Mouse (Mus musculus) left cerebral cortex, adult 8-10 months (tissue): Measurements from ENCODE around the gene Nr2e3. TPM values are rescaled to one million over a fixed set of nuclear protein-coding genes. Genes with fewer than 3 reads are reported as not detected.
A peak's percentile ranks its signal among the peaks of the same experiment; 100 is the strongest.
"Not testable (repeated sequence)": the region's sequence is repeated elsewhere in the genome, so short reads cannot be mapped to it uniquely, and the experiment has no call there.

Source experiments
- DNase-seq, 2 experiments: peaks; one replicate each; pipeline ENCODE4 v3.0.0; 2022; ENCODE audit warnings: low spot score in 2 of 2
- total RNA-seq, 4 experiments: library from RNA; stranded (reverse); gene quantifications; 2 replicates each; pipeline ENCODE4 v1.2.4; 2022

Gene Nr2e3
- total RNA-seq = not detected

DNA sequence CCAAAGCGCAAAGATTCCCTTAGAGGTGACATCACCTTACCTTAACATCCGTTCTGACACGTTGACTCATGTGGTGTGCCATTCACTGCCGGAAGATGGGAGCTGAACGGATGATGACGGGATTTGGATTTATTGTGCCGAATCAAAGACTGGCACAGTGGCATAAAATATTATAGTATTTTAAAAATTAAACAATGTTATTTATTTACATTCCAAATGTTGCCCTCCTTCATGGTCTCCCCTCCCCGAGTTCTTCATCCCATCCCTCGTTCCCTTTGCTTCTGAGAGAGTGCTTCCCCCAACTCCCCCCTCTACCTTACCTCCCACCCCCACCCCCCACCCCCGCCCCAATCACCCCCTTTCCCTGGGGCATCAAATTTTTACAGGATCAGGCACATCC, at the start of gene Nr2e3:
Gene Nr2e3 (minus strand): TSS at position 101 of the 400 bp plus-strand sequence.
- no peak for DNase-seq

DNA sequence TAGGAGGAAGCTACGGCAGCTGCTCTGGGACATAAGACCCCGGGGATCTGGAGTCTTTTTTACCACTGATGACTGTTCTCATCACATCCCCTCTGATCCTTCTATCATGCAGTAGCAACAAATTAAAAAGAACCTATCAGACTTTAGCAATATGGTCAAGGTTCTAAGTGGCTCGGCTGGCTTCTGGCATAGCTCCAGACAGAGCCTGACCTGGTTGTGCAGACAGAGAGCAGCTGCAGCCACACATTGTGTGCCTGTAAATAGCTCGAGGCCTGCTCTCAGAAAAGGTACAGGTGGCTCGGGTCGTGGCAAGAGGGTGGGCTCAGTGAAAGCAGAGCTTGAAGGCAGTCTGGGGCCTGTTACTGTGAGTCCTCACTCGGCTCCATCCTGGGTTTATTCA, 48.5 kb upstream of the Nr2e3 start:
- no peak for DNase-seq

GRCm38 (mm10) chr9:60002323-60002722, 41.9 kb upstream of the Nr2e3 start:
- no peak for DNase-seq

- no peak for DNase-seq
Observed at GRCm38 (mm10) chr9:60001444-60001843, 41.0 kb upstream of the Nr2e3 start.

GRCm38 (mm10) chr9:59997725-59998124, 37.3 kb upstream of the Nr2e3 start:
- no peak for DNase-seq

GRCm38 (mm10) chr9:59991407-59991806, 30.9 kb upstream of the Nr2e3 start:
- no peak for DNase-seq

DNA sequence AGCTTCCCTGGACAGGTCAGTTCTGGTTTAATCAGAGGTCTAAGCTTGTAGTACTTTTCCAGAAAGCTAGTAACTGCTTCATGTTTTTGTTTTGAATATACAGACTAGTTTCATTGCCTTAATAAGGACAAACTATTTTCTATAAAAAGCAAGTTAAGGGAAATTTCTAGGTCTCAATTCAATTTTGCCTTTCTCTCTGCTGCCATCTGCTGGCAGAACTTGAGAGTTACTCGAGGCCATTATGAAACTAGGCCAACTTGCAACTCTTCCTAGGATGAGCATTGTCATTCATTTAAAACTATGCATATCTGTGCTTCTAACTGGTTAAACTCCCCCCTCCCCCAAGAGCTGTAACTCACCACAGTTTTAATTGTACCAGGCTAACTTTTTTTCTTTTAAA, 29.4 kb upstream of the Nr2e3 start:
- peak in 1 of 2 experiments; percentile 26 for DNase-seq

- peak in 1 of 2 experiments; percentile 52 for DNase-seq
Observed at GRCm38 (mm10) chr9:59985900-59986572, 25.6 kb upstream of the Nr2e3 start.

DNA sequence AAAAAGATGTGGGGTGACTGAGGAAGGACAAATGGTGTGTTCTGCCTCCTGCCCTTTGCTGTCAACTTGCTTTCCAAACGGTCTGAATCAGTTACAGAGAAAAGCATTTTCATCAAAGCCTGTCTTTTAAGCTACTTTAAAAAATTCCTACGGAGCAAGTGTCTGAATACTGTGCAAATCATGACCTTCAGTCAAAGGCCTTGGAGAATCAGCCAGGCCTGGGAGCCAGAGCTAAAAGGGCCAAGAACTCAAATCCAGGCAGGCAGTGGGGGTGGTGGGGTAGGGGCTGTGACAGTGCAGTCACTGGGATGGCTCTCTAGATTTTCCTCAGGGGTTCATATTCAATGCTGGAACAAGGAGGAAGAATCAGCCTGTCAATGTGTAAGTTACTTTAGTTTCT, 20.7 kb upstream of the Nr2e3 start:
- no peak for DNase-seq

DNA sequence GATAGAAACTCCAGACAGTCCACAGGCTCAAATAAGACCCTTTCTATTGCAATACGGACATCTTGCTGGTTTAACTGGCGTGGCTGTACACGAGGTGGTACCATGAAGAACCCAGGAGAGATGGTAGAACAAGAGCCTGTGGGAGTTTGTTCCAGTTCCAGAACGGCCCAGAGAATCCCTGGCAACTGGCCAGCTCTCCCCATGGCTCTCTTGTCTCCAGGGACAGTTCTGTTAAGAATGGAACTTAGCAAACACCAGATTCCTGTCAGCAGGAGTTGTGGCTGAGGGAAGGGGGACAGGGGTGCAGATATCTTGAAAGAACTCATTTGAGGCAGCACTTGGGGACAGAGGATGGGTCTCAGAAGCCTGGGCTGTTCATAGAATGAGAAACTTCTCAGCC, 10.8 kb upstream of the Nr2e3 start:
- no peak for DNase-seq

GRCm38 (mm10) chr9:59969383-59969782, 8.9 kb upstream of the Nr2e3 start:
- DNase-seq = no peak

- DNase-seq = no peak
Observed at GRCm38 (mm10) chr9:59965046-59965445, 4.6 kb upstream of the Nr2e3 start.

DNA sequence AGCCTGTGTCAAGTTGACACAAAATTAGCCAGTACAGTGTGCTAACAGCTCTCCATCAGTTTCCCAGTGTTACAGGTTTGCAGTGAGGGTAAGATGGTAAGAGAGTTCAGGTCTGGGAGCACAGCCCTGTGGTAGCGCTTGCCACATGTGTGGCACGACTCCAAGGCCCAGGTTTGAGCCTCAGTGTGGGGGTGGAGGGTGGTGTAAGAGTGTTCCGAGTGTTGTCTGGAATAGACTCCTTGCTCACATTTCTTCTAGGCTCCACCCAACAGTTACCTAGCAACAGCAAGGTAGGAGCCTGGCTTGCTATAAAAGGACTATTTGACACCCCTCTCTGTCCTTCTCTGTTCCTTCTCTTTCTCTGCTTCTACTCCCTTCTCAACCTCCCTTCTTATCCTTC, 3.9 kb upstream of the Nr2e3 start:
- DNase-seq = peak in 1 of 2 experiments; percentile 71

- no peak for DNase-seq
Observed at GRCm38 (mm10) chr9:59961201-59961955, 919 bp upstream of the Nr2e3 start.

DNA sequence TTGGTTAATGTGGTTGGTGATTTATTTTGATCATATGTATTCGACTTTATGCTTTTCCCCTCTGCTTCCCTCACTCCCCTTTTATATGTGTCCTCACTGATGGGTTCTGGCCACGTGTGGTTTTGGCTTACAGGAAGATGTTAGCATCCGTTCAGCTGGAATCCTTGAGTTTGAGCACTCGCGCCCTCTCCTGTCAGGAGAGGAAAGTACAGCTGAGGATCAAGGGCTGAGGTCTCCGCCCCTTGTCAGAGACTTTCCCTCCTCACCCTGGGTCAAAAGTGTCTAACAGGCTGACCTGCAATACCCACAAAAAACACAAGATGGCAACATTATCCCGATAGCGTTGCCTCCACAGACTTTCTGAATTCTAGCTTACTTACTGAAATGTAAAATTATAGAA, 1.2 kb downstream of the Nr2e3 start:
- DNase-seq = peak; percentile 47 to 58

- DNase-seq = not testable (repeated sequence)
Observed at GRCm38 (mm10) chr9:59958115-59958514, 2.3 kb downstream of the Nr2e3 start.

GRCm38 (mm10) chr9:59956496-59956895, 4.0 kb downstream of the Nr2e3 start:
- DNase-seq = no peak

- no peak for DNase-seq
Observed at GRCm38 (mm10) chr9:59955692-59956091, 4.8 kb downstream of the Nr2e3 start.

DNA sequence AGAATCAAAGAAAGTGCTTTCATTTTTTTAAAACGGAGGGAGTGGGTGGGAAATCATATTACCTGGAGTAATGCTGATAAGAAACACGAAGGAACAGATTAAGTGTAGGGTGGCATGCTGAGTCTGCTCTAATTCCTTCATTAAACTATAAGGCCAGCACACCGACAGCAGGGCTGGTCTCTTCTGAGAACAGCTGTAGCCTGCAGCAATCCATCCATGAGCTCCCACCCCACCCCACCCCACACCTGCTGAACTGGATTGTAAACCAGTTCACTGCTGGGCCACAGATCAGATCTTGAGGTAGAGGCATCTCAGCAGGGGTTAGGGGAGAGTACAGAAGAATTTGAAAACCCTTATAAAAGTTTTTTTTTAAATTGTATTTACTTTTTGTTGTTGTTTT, 5.3 kb downstream of the Nr2e3 start:
- DNase-seq = no peak

DNA sequence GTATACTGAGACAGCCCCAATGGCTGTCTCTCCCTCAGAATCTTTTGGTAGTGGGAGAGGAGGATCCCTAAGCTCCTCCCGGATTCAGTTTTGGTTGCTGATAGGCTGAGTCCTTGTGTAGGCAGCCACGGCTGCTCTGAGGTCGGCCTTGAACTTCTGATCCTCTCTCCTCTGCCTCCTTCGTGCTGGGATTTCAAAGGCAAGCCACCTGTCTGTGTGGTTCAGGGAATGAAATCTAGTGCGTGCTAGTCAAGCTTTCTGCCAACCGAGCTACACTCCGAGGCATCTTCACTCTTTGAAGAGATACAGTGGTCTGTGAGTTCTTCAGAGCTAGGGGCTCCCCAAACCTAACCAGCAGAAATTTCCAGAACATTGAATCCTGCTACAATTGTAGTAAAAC, 6.9 kb downstream of the Nr2e3 start:
- no peak for DNase-seq

GRCm38 (mm10) chr9:59952515-59953070, 7.9 kb downstream of the Nr2e3 start:
- no peak for DNase-seq

- no peak for DNase-seq
Observed at GRCm38 (mm10) chr9:59951943-59952342, 8.5 kb downstream of the Nr2e3 start.
